Mouse (Mus musculus) c-Kit-positive CD71-positive TER-119-negative erythroid progenitor cells, embryonic 14.5 days (primary cell): ENCODE measurements around the gene Sap30.
A peak's percentile ranks its signal among the peaks of the same experiment; 100 is the strongest.
"Not testable (repeated sequence)": the region's sequence is repeated elsewhere in the genome, so short reads cannot be mapped to it uniquely, and the experiment has no call there.

Experiments
- DNase-seq: peaks from one replicate; pipeline ENCODE4 v3.0.0-alpha.2; 2013; ENCODE audit warnings: low read depth

Sap30 gene

DNA sequence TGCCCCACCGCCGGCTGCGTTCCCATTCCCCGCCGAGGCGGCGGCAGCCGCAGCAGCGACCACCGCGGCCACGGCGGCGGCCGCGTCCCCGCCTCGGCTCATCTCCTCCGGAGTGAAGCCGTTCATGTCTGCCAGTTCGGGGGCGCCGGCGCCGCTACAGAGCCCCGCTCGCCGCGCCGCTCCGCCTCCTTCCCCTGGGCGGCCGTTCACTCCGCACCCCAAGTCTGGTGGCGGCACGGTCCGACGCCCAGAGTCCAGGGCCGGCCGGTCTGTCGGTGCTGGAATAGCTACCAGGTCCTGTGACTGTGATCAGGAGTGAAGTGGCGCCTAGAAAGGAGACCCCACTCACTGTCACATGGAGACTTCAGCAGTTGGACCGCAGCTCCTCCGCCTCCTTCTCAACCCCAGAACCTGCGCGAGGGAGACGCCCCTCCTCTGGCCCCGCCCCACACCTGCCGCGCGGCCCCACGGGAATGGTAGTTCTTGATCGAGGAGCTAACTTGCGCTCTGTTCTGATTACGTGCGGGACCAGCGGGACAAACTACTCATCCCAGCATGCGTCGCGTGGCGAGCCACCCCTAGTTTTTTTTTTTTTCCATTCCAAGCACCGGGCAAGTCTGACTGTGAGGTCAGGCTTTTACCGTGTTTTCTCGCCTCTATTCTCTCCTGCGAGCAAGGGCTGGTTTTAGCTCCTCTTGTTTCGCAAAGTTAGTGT lies at the start of gene Sap30:
Sap30 (minus strand) TSS at position 420 of the 715 bp plus-strand sequence.
- peak; percentile 96 for DNase-seq

DNA sequence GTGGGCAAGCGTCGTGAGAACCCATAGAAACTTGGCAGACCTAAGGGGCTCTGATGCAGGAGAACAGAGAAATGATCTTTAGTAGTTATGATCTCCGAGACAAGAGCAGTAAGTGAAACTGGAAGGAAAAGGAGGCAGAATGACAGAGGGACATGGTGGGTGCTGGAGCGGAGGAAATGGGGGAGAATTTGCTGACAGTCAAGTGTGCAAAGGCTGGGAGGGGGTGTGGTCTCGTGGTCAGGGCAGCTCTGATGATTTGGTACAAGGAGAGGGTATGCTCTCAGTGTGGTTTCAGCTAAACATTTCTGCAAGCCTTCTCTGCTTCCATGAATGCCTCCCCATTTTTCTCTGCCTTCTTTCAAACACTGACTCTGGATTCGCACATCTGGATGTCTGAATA lies 48.5 kb upstream of the Sap30 start:
- DNase-seq: no peak

DNA sequence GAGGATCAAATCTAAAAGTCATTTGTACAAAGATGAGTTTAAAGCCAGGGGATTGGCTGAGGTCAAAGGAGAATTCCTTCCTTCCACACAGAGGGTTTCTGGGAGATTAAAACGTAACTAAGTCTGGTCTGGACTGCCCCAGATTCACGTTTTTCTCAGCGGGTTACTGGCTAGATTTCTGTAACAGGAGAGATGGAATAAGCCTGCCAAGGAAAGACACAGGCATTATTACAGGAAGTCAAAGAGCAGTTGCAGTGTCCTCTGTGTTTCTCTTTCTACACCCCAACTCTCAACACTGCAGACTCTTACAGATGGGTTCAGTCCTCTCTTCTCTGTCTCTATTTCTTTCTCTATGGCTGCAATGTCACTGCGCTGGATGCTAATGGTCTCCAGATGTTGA lies 46.8 kb upstream of the Sap30 start:
- DNase-seq: no peak

- DNase-seq: no peak
These were observed 45.4 kb upstream of the Sap30 start for GRCm38 (mm10) chr8:57533106-57533505.

- no peak for DNase-seq
These were observed 44.6 kb upstream of the Sap30 start for GRCm38 (mm10) chr8:57532223-57532622.

GRCm38 (mm10) chr8:57530666-57531349 lies 43.1 kb upstream of the Sap30 start:
- peak; percentile 78 for DNase-seq

GRCm38 (mm10) chr8:57530238-57530637 lies 42.6 kb upstream of the Sap30 start:
- DNase-seq: no peak

GRCm38 (mm10) chr8:57528036-57528435 lies 40.4 kb upstream of the Sap30 start:
- DNase-seq: no peak

GRCm38 (mm10) chr8:57520186-57520786 lies 32.6 kb upstream of the Sap30 start:
- DNase-seq: peak; percentile 61

GRCm38 (mm10) chr8:57517723-57518122 lies 30.1 kb upstream of the Sap30 start:
- no peak for DNase-seq

DNA sequence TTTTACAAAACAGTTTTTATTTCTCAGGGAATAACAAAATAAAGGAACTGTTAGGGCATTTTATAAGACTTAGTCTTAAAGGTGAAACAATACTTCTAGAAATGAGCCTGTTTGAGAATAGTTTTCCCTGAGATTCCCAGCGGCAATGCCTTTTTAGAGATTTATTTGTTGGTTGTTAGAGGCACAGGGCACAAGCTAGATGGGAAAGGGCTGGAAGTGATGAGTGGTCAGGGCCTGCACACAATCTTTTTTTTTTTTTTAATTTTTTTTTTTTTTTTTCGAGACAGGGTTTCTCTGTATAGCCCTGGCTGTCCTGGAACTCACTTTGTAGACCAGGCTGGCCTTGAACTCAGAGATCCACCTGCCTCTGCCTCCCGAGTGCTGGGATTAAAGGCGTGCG lies 29.0 kb upstream of the Sap30 start:
- DNase-seq: not testable (repeated sequence)

DNA sequence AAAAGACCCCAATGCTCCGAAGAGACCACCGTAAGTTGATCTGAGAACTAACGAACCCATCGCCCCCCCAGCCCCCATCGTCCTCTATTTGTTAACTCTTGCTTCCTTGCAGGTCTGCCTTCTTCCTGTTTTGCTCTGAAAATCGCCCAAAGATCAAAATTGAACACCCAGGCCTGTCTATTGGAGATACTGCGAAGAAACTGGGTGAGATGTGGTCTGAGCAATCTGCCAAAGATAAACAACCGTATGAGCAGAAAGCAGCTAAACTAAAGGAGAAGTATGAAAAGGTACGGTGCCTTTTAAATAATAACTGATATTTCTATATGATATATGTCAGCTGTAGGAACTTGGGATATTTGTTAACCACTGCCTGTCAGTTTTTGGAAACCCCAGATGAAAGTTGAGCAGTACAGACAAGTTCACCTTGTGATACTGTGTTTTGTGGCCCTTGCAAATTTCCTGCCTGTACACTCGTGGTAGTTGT lies 25.6 kb upstream of the Sap30 start:
- DNase-seq: not testable (repeated sequence)

GRCm38 (mm10) chr8:57512141-57513056 lies 24.7 kb upstream of the Sap30 start:
- no peak for DNase-seq

GRCm38 (mm10) chr8:57511316-57512118 lies 23.9 kb upstream of the Sap30 start, which contains the start of gene Hmgb2:
Gene Hmgb2 (plus strand): TSS chr8:57511907.
- DNase-seq: peak; percentile 99

DNA sequence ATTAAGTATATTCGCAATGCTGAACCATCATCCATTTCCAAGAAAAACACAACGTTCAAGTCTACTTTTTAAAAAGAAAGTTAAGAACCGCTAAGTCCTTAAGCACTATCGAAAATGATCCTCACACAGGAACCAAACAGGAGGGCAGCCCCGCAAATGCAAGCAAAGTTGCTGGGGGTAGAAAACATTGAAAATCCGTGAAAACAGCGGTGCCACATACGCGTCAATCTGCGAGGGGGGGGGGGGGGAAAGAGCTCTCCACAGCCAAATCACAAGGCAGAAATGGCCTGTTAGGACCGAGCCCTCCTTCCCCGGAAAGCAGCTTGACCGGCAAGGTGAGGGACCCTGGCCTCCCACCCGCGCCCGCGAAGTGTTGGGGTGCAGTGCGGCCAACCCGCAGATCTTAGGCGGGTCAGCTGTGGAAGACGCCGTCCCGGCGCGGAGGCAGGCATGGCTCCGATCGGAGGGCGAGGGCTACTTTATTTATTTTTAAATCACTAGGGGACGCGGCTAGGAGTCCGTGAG lies 23.2 kb upstream of the Sap30 start:
- DNase-seq: no peak

DNA sequence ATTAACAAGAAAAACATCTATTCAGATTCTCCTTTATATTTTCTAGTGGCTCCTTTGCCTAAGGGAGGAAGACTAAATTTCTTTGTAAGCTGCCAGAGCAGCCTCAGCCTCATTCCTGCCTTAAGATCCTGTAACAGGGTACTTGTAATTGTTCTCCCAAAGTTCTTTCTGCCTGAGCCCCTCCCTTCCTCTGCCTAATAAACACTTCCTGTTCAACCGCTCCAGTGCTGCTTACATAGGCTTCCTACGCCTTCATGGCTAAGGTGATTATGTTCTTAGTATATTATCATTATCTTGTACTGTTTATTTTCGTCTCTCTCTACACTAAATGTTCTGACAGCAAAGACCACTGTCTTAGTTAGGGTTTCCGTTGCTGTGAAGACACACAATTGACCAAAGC lies 21.0 kb upstream of the Sap30 start:
- DNase-seq: no peak

GRCm38 (mm10) chr8:57507556-57508063 lies 19.9 kb upstream of the Sap30 start:
- no peak for DNase-seq

- not testable (repeated sequence) for DNase-seq
These were observed 17.8 kb upstream of the Sap30 start for GRCm38 (mm10) chr8:57505500-57505899.

DNA sequence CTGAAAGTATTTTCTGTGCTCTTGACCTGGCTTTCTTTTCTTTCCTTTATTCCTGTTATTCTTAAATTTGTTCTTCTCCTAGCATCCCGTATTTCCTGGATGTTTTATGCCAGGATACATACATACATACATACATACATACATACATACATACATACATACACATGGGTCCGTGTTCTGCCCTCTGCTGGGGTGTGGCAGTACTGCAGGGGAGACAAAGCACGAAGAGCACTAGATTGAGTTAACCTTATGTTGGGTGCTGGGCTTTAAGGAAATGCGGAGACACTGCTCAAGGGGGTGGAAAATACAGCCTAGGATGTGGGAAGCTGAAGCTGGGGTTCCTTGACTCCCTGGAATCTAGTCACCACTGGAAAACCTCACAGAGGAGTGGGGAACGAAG lies 16.0 kb upstream of the Sap30 start:
- peak; percentile 69 for DNase-seq

DNA sequence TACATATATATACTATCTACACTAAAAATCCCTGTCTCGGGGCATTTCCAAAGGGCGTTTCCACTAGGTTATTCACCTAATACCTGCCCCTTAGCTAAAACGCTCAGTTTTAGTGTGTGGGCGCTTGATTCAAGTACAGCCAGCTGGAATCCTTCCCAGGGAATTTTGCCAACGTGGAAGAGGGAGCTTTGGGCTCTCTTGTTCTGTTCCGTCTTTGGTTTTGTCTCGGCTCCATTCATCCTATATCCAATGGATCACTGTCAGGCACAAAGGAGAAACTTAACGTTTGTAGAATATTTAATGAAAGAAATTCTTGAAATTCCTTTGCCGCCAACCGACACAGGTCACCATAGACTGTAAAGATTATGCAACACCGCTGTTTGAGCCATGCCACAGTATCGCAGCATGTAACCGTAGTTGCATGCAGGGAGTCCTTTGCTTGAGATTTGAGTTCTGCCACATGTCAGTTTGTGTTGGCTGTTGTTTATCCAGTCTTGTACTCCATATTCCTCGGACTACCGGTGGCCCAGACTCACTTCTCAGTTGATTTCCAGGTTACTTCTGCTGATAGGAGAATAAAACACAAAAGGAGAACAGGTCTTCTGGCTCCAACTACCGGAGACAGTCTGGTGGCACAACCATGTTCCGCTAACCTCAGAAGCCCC lies 11.3 kb upstream of the Sap30 start:
- no peak for DNase-seq
